Mouse (Mus musculus) monocyte, adult 59 days (primary cell): Measurements from ENCODE around the gene Spem2. TPM values are rescaled to one million over a fixed set of nuclear protein-coding genes. Genes with fewer than 3 reads are reported as not detected.

ENCODE experiments used
- total RNA-seq, 2 experiments: library from RNA; stranded (reverse); gene quantifications; one replicate each; pipeline ENCODE4 v1.2.4; 2023

The Spem2 gene
- not detected for total RNA-seq

DNA sequence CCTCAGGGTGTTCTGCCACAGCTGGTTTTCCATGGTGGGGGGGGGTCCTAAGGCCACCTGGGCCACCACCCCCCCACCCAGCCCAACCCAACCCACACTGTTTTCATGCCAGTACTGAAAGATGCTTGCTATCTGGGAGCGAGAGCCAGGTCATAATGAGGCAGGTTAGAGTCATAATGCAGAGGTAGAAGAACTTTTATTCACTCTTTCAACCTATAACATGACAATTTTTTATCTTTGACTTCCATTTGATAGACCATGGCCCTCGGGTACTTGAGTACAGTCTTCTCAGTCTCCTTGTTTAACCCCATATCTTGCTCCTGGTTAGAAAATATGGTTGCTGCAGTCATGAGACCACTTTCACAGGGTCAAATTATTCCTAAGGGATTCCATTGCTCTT is at the start of gene Spem2:
Gene Spem2, minus strand, starts transcription at position 101 of the 400 bp plus-strand sequence.

DNA sequence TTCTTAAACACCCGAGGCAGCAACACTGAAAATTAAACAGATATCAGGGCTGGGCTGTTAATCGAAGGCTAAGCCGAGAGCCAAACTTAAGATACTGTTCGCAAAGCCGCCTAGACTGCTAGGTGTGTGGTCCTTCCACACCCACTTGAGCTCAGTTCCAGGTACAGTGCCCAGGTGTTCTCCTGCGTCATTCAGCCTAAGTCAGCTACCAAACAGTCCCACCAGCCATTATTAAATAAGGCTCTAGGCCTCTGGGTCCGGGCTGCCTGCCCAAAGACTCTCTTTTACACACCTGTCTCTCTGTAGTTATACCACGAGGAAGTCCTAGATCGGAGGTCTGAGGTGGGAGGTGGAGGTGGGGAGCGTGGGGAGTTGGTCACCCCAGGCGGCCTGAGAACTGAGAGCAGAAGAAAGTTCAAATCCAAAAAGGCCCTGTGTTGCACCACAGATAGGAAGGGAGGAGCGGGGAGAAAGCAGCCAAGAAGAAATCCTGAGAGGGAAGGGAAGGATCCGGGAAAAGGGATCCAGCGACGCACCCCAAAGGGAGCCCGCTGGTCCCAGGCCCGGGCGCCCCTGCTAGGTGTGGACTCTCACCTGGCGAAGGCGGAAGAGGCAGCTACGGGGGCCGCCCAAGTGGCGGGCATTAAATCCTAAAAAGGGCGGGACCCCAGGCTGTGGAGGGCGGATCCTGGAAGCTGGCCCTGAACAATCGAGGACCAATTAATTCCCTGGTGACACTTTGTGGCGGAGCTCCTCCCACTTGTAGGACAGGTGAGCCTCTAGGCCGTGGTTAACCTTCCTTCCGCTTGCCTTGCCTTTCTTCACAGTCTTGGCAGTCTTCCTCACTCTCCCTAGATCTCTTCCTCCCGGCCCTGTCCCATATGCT is 40.1 kb upstream of the Spem2 start, which contains the start of gene Tnk1:
Gene Tnk1, minus strand, starts transcription at position 618 of the 886 bp plus-strand sequence.

DNA sequence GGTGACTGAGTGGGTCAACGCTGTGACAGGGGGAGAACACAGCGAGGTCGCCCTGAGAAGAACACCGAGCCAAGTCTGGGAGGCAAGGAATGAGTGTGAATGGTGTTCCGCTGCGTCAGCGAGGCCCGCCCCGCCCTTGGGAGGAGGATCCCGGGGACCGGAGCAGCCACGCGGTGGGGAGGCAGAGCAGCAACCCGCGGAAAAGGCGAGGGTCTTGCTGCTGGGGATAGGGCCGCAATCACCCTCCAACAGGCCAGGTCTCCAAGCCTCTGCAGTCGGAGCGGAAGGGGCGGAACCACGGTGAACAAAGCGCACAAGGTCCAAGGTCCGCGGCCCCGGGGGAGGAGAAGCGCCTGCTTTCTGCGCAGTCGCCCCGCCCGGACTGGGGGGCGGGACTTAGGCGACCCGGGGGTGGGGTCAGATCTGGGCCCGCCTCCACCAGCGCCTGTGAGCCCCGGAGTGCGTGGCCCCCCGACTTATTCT is 28.0 kb upstream of the Spem2 start, which contains the start of gene Plscr3:
Gene Plscr3, plus strand, starts transcription at position 179 of the 483 bp plus-strand sequence.

DNA sequence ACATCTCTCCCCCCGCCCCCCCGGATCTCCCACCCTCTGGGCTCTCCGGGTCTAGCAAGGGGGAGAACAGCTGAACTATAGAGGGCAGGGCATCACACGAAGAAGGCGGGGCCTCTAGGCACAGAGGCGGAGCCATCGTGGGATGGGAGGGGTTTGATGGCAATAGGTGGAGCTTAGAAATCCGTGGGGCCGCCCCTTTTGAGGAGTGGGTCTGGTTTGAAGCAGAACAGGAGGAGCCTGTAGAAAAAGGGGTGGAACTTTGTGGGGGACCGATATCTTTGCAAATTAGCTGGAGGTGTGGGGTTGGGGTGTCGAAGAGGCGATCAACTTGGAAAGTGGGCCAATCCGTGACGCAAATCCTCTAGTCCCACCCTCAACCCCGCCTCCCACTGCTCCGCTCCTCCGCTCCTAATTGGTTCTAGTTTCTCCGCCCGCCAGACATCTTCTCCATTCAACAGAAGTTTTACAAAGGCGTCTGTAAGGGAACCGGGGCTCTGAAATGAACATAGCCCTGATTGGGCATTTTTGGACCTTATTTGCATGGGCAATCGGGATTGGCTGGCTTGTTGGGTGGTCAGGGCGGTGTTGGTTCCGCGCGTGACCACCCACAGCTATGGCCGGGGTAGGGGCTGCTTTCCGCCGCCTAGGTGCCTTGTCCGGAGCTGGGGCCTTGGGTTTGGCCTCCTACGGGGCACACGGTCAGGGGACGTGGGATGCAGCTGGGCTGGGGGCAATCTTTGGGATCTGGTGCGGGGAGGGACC is 19.9 kb upstream of the Spem2 start, which contains the start of gene Tmem256:
Gene Tmem256, plus strand, starts transcription at position 563 of the 762 bp plus-strand sequence.

DNA sequence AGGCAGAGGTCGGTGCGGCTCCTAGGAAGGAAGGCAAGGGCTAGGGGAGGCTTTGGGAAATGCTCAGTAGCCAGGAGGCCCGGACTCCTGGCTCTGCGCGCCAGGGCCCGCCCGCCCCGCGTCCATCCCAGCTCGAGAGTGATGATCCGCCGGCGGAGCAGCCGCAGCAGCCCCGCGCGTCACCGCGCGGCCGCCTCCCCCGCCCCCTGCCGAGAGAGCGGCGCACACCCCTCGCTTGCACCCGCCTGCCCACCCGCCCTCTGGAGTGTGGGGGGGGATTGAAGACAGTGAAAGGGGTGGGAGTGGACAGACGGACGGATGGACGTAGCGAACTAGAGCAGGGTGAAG is 19.3 kb upstream of the Spem2 start, which contains the start of gene Nlgn2:
Gene Nlgn2, minus strand, starts transcription at position 181 of the 348 bp plus-strand sequence.

DNA sequence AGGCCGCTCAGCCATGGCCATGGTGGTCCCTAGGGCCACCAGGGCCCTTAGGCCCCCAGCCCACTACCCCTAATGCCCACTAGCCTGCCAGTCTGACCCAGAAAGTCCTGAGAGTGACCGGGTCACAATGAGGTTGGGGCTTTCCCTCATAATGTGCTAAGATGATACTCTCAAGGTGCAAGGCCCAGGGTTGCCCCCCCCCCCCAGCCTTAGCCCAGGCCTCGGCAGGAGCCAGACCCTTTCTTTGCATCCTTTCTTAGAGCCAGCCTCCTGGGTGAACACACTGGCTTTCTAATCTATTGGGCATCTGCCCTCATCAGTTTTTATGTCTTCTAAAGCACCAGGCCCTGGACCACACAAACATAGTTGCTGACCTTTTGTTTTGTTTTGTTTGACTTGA is 3.8 kb upstream of the Spem2 start, which contains the start of gene Spem1:
Gene Spem1, minus strand, starts transcription at position 101 of the 400 bp plus-strand sequence.

DNA sequence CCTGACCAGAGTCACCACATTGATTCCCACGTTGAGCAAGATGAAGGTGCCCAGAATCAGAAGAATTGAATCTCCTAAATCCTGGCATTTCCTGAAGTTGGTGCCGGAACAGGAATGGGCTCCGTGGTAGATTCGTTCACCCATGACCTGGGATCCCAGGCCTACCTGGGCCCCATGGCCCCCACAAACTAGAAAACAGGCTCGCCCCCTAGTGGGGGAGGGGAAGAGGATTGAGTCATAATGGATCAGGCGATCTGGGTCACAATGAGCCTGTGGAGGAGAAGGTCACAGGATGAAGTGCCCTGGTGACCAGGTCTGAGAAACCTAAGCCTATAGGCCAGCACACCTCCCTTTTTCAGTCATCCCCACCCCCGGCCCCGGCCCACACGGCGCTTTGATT is 3.1 kb downstream of the Spem2 start, which contains the start of gene Gm39566:
Gene Gm39566, minus strand, starts transcription at position 144 of the 400 bp plus-strand sequence.

DNA sequence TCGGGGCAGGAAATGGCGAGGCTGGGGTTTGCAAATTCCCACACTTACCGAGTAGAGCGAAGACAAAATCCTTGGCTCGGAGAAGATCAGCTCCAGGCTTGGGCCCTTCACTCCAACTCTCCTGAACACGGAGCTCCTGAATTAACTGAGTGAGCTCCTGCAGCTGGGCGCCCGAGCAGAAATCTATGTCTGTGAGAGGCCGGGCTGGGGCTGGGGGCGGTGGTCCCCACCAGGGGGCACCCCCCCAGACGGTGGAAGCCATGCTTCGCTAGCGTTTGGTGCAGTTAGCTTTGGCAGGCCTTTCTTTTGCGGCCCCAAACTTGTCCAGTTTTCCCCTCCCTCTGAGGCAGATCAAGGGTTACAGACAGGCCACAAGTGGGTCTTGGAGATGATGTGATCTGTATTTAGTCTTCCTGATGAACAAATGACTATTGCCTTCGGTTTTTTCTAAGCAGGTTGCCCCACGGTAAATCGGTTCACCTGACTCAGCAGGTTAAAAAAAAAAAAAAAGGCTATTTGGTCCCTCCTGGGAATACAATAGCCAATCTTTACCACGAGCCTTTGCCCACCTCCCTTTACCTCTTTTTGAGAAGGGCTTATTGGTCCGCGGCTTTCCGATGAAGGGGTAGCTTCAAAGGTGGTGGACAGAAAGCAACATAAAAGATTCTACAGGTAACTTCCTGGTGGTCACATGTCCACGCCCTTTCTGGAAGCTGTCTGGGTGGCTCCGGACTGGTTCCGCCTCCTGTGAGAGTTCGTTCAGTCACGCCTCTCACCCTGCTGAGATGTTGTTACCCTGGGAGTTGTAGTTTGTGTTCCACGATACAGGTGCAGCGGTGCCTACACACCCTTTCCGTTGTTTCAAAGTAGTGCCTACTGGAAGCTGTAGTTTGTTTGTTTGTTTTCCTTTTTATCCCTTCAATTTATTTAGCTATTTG is 13.0 kb downstream of the Spem2 start, which contains the start of gene Tmem102:
Gene Tmem102, minus strand, starts transcription at position 653 of the 938 bp plus-strand sequence.

DNA sequence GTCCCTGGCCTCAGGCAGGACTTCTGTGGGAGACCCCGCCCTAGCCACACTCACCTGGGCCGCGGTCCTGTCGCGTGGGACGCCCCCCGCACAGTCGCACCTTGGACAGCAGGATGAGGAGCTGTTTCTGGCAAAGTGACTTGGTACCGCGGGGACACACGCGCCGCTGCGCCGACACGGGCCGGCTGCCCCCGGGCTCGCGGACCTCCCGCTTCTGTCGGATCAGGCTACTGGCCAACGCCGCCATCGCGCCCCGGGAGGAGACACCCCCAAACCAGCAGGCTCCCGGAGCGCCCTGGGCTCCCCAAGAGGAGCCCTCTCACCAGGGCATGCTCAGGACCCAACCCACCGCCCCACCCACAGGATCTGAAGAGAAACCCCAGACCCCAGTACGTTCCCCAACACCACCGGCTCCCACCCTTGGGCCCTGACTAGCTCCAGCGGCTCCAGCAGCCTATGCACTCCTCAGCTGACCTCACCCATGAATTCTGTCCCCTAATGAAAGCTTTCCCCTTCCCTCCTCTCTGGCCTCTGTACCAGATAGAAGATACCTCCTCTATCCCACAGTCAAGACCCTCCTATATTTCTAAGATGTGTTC is 16.8 kb downstream of the Spem2 start, which contains the start of gene Fgf11:
Gene Fgf11, minus strand, starts transcription at position 479 of the 599 bp plus-strand sequence.

DNA sequence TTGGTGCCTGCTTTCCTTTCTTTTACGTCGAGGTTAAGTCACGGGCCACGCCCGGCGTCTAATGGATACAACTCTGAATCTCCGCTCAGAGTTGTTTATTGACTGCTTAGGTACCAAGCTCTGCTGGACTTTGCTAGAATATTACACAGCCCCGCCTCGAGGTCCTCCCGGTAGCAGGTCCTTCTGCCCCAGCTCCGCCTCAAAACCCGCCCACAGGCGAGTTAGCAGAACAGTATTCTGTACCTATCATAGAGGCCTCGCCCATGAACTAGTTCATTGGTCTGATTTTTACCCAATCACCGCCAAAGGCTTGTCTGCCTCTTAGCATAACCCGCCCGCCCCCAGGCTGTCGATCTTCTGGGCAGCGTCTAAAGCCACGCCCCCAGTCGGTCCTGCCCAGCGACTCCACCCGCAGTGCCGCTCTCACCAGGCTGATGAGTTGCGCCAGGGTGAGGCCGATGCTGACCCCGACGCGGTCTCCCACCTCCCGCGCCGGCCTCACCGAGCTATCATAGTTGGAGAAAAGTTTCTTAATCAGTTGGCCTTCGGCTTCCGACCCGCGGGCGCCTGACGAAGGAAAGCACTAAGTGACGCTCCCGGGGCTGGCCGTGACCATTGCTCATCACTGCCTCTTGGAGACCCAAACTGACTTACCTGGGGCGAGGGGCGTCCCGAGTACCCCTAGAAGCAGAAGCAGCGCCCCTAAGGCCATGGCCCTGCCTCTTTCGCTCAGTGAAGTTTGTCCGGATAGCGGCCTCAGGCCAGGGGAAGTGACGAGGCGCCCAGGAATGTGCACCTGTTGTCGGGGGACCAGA is 22.9 kb downstream of the Spem2 start, which contains the start of gene Chrnb1:
Gene Chrnb1, minus strand, starts transcription at position 776 of the 815 bp plus-strand sequence.

Other genes with a start within 250 kb of the Spem2 start
- gene Wrap53, start 238.2 kb downstream of the Spem2 start, total RNA-seq, result 1 to 10 TPM; 6.8 to 8.1 TPM
- 10 to 100 TPM; 79.2 to 81.1 TPM for gene Trp53, start 238.1 kb downstream of the Spem2 start, total RNA-seq
- gene Atp1b2, start 212.5 kb downstream of the Spem2 start, total RNA-seq, result under 1 TPM in 1 of 2 experiments, not detected in 1; 0.24 TPM
- not detected for gene Shbg, start 200.6 kb downstream of the Spem2 start, total RNA-seq
- 1 to 10 TPM in 1 of 2 experiments, not detected in 1; 1.8 TPM for gene Sat2, start 196.4 kb downstream of the Spem2 start, total RNA-seq
- 10 to 100 TPM; 68.3 to 68.4 TPM for gene Fxr2, start 185.5 kb downstream of the Spem2 start, total RNA-seq
- gene Sox15, start 163.2 kb downstream of the Spem2 start, total RNA-seq, result under 1 TPM in 1 of 2 experiments, not detected in 1; 0.64 TPM
- 10 to 100 TPM; 73.1 to 74.9 TPM for gene Mpdu1, start 155.8 kb downstream of the Spem2 start, total RNA-seq
- gene Cd68, start 152.3 kb downstream of the Spem2 start, total RNA-seq, result 100 to 1,000 TPM; 685 to 696 TPM
- 100 to 1,000 TPM; 892 to 975 TPM for gene Eif4a1, start 146.0 kb downstream of the Spem2 start, total RNA-seq
- gene Senp3, start 136.4 kb downstream of the Spem2 start, total RNA-seq, result 100 to 1,000 TPM; 109 to 116 TPM
- gene Tnfsf13, start 132.7 kb downstream of the Spem2 start, total RNA-seq, result 10 to 100 TPM; 63.1 to 66.0 TPM
- gene Tnfsf12, start 122.6 kb downstream of the Spem2 start, total RNA-seq, result 10 to 100 TPM; 66.6 to 77.0 TPM
- gene Tnfsfm13, start 122.4 kb downstream of the Spem2 start, total RNA-seq, result 10 to 100 TPM; 23.6 to 27.1 TPM
- gene Polr2a, start 59.8 kb downstream of the Spem2 start, total RNA-seq, result 100 to 1,000 TPM; 114 to 142 TPM
- gene Slc35g3, start 56.5 kb downstream of the Spem2 start, total RNA-seq, result not detected
- 10 to 100 TPM; 16.0 to 20.0 TPM for gene Zbtb4, start 52.6 kb downstream of the Spem2 start, total RNA-seq
- under 1 TPM; 0.45 to 0.49 TPM for gene Chrnb1, start 22.5 kb downstream of the Spem2 start, total RNA-seq
- 1 to 10 TPM in 1 of 2 experiments, under 1 TPM in 1; 0.76 to 1.3 TPM for gene Fgf11, start 16.6 kb downstream of the Spem2 start, total RNA-seq
- gene Tmem102, start 12.8 kb downstream of the Spem2 start, total RNA-seq, result not detected
- gene Gm39566, start 3.2 kb downstream of the Spem2 start, total RNA-seq, result not detected
- gene Spem1, start 3.7 kb upstream of the Spem2 start, total RNA-seq, result not detected
- 1 to 10 TPM; 1.9 to 2.6 TPM for gene Nlgn2, start 19.3 kb upstream of the Spem2 start, total RNA-seq
- 100 to 1,000 TPM; 100 to 117 TPM for gene Tmem256, start 20.0 kb upstream of the Spem2 start, total RNA-seq
- gene Plscr3, start 27.9 kb upstream of the Spem2 start, total RNA-seq, result 10 to 100 TPM; 39.8 to 43.6 TPM
- gene Tnk1, start 40.3 kb upstream of the Spem2 start, total RNA-seq, result not detected
- gene Tmem95, start 59.6 kb upstream of the Spem2 start, total RNA-seq, result not detected
- gene Kctd11, start 62.9 kb upstream of the Spem2 start, total RNA-seq, result 1 to 10 TPM; 6.0 TPM
- gene Acap1, start 77.1 kb upstream of the Spem2 start, total RNA-seq, result 10 to 100 TPM; 10.4 to 12.2 TPM
- under 1 TPM; 0.31 to 0.49 TPM for gene 2810408A11Rik, start 82.5 kb upstream of the Spem2 start, total RNA-seq
- gene Neurl4, start 82.6 kb upstream of the Spem2 start, total RNA-seq, result 10 to 100 TPM; 30.0 to 30.4 TPM
- gene Gps2, start 95.4 kb upstream of the Spem2 start, total RNA-seq, result 100 to 1,000 TPM; 110 to 112 TPM
- 100 to 1,000 TPM; 407 to 410 TPM for gene Eif5a, start 103.5 kb upstream of the Spem2 start, total RNA-seq
- 1 to 10 TPM in 1 of 2 experiments, not detected in 1; 1.6 TPM for gene Ybx2, start 117.3 kb upstream of the Spem2 start, total RNA-seq
- not detected for gene Slc2a4, start 129.7 kb upstream of the Spem2 start, total RNA-seq
- gene Cldn7, start 146.3 kb upstream of the Spem2 start, total RNA-seq, result not detected
- gene Ctdnep1, start 162.7 kb upstream of the Spem2 start, total RNA-seq, result 100 to 1,000 TPM; 107 to 143 TPM
- 10 to 100 TPM; 44.3 to 49.5 TPM for gene Elp5, start 164.1 kb upstream of the Spem2 start, total RNA-seq
- gene Gabarap, start 172.7 kb upstream of the Spem2 start, total RNA-seq, result 100 to 1,000 TPM; 469 to 485 TPM
- gene Phf23, start 177.3 kb upstream of the Spem2 start, total RNA-seq, result 10 to 100 TPM; 64.3 to 77.5 TPM
- gene Dvl2, start 182.1 kb upstream of the Spem2 start, total RNA-seq, result 10 to 100 TPM; 30.2 to 33.6 TPM
- gene Acadvl, start 196.9 kb upstream of the Spem2 start, total RNA-seq, result 10 to 100 TPM; 43.9 to 56.5 TPM
- 10 to 100 TPM; 11.0 to 19.4 TPM for gene Dlg4, start 198.5 kb upstream of the Spem2 start, total RNA-seq
- not detected for gene Asgr1, start 235.6 kb upstream of the Spem2 start, total RNA-seq